Mouse (Mus musculus) ES-E14 (cell line): ENCODE data around the gene Slc4a2. TPM values are rescaled to one million over a fixed set of nuclear protein-coding genes. Genes with fewer than 3 reads are reported as not detected.

ENCODE experiments used
- DNase-seq: peaks from one replicate; pipeline ENCODE4 v3.0.0-alpha.2; 2013; ENCODE audit warnings: low read depth, low spot score
- H3K27ac ChIP-seq: 2 replicates; pipeline ENCODE4 v1.5.1; 2012; ENCODE audit warnings: low read depth, mild to moderate bottlenecking, low read length, moderate library complexity, mixed read lengths; ENCODE audit not compliant: poor library complexity, insufficient read depth, severe bottlenecking
- H3K36me3 ChIP-seq: 2 replicates; pipeline ENCODE4 v1.6.1; 2012; ENCODE audit warnings: mild to moderate bottlenecking, low read length, moderate library complexity, mixed read lengths; ENCODE audit not compliant: control insufficient read depth, poor library complexity, insufficient read depth, severe bottlenecking
- H3K4me1 ChIP-seq, 2 experiments: fragments of 150-350 bp in 1 of 2; sonication (generic) in 1 of 2; 2 replicates each; pipeline ENCODE4 v1.6.1; 2012; ENCODE audit warnings: low read length in 2 of 2, mild to moderate bottlenecking in 1 of 2, mixed read lengths in 1 of 2; ENCODE audit not compliant: control insufficient read depth in 2 of 2, insufficient read depth in 2 of 2, poor library complexity in 1 of 2
- H3K4me3 ChIP-seq, 2 experiments: fragments of 150-350 bp in 1 of 2; sonication (generic) in 1 of 2; 2 replicates each; pipeline ENCODE4 v1.5.1; 2012; ENCODE audit warnings: low read length in 2 of 2, low read depth in 1 of 2, mild to moderate bottlenecking in 1 of 2, mixed read lengths in 1 of 2; ENCODE audit not compliant: insufficient read depth in 1 of 2, poor library complexity in 1 of 2, severe bottlenecking in 1 of 2
- H3K9ac ChIP-seq: 2 replicates; pipeline ENCODE4 v1.6.1; 2012; ENCODE audit warnings: low read depth, mild to moderate bottlenecking, low read length, mixed read lengths; ENCODE audit not compliant: poor library complexity, insufficient read depth, severe bottlenecking
- H3K9me3 ChIP-seq: fragments of 150-350 bp; sonication (generic); 2 replicates; pipeline ENCODE4 v1.6.1; 2012; ENCODE audit warnings: low read depth, mild to moderate bottlenecking, low read length; ENCODE audit not compliant: control insufficient read depth, insufficient read depth
- CHD2 ChIP-seq: IDR thresholded peaks from 2 replicates; pipeline ENCODE4 v1.6.1; 2014; ENCODE audit warnings: mild to moderate bottlenecking, low read depth, low read length, inconsistent platforms
- HCFC1 ChIP-seq: IDR thresholded peaks from 2 replicates; pipeline ENCODE4 v1.6.1; 2012; ENCODE audit warnings: low read length, inconsistent platforms, borderline replicate concordance; ENCODE audit not compliant: insufficient read depth
- MAFK ChIP-seq: IDR thresholded peaks from 2 replicates; pipeline ENCODE4 v1.6.1; 2014; ENCODE audit warnings: mild to moderate bottlenecking, low read depth, low read length, inconsistent platforms; ENCODE audit not compliant: insufficient read depth
- ZC3H11A ChIP-seq: IDR thresholded peaks from 2 replicates; pipeline ENCODE4 v1.6.1; 2012; ENCODE audit warnings: low read depth, mild to moderate bottlenecking, inconsistent platforms, low read length, borderline replicate concordance
- ZNF384 ChIP-seq: IDR thresholded peaks from 2 replicates; pipeline ENCODE4 v1.6.1; 2012; ENCODE audit warnings: low read depth, low read length, inconsistent platforms
- in situ Hi-C, 2 experiments: fragments of 600-800 bp; cut with MboI; formaldehyde crosslinking; loops; one replicate each; pipeline ENCODE4 v1.15.1; 2025; ENCODE audit warnings: low sequenced_read_pairs in 2 of 2, inconsistent platforms in 1 of 2; ENCODE audit not compliant: unreplicated experiment in 2 of 2
- total RNA-seq: library from RNA; depleted of rRNA; stranded (reverse); fragments of 300-350 nt; gene quantifications from 2 replicates; pipeline ENCODE4 v1.2.3, GENCODE M21; 2012

Slc4a2 gene
- total RNA-seq, 1 experiment, result 30.4 TPM

DNA sequence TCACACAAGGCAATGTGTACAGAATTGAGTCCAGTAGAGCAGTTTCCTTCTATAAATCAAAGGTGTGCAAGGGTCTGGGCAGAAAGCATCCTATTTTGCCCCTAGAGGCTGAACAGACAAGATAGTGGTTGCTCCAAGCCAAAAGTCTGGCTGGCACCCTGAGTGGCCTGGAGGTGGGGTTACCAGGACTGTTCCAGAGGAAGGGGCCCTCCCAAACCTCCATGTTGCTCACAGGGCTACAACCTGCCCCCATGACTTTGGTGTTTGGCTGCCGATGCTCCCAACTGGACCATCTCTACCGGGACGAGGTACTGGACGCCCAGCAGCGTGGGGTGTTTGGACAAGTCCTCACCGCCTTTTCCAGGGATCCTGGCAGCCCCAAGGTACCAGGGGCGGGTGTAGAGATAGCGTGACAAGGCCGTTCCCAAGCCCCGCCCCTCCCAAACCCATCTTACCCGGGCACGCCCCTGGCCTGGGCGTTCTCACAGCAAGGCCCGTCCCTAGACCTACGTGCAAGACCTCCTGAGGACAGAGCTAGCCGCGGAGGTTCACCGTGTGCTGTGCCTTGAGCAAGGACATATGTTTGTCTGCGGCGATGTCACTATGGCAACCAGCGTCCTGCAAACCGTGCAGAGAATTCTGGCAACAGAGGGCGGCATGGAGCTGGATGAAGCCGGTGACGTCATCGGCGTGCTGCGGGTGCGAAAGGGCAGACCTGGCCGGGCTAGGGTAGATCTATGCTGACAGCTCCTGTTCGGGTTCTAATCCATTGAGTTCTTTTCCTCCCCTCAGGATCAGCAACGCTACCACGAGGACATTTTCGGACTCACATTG lies 40.4 kb upstream of the Slc4a2 start:
- in situ Hi-C loops, result no loop called here
- peak overlapping the region; percentile 51; the same call in 1 of the 2 replicates for H3K27ac ChIP-seq
- DNase-seq, result peak; percentile 95
- TF ChIP-seq CHD2 (no peak), MAFK (no peak), ZNF384 (no peak), ZC3H11A (no peak), HCFC1 (peak; percentile 69; the same call in 1 of the 2 replicates)
- H3K36me3 ChIP-seq, result no peaks in the 10 kb centered on the region
- H3K4me1 ChIP-seq, result peaks cover 2 to 13% of the 10 kb centered on the region in 2 experiments; a peak in 1 of 4 replicates
- H3K9me3 ChIP-seq, result no peaks in the 10 kb centered on the region
- peak overlapping the region; percentile 45 to 52 for H3K4me3 ChIP-seq
- H3K9ac ChIP-seq, result peak overlapping the region; percentile 67

DNA sequence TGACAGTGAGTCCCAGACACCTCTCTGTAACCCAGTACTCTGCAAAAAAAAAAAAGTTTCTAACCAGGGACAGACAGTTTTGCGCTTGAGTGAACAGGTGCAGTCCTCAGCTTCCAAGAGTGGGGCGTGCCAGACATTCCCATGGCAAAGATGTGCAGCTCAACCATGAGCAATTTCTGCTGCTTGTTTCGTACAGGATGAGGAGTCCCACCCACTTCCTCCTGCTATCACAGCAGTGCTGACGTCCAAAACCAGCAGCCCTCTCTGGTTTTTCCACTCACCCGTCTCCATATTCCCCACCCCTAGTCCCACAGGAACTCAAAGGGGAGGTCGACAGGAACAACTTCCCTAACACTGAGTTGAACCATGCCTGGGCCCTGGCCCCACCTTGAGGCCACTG lies 39.2 kb upstream of the Slc4a2 start:
- no peaks in the 10 kb centered on the region for H3K36me3 ChIP-seq
- H3K4me1 ChIP-seq, result peaks cover 2 to 14% of the 10 kb centered on the region in 2 experiments; a peak in 1 of 4 replicates

DNA sequence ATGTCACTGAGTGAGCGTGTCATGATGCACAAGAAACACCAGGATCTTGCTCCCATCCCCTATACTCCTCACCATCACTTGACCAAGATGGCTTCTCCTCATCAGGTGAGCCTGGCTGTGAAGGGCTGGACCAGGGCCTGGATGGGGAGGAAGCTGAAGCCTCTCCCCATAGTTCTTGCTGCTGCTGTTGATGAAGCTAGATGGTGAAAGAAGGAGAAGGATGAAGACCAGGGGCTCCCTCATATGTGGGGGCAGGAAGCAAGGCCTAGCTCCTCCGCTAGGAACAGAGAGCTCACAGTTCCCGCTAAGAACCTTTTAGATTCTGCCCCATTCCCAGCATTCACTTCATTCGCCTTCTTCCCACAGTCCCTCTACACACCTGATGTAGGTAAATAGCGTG lies 38.3 kb upstream of the Slc4a2 start:
- DNase-seq, result no peak

More for the DNA sequence above, 39.2 kb upstream of the Slc4a2 start:
- DNase-seq, result no peak
- Histone ChIP-seq H3K4me3 (no peak overlapping the region; a peak in 1 of 4 replicates), H3K9me3 (no peaks in the 10 kb centered on the region), H3K27ac (no peak overlapping the region), H3K9ac (no peak overlapping the region)
- in situ Hi-C loops, result no loop called here
- TF ChIP-seq MAFK, result no peak
- no peak for TF ChIP-seq ZC3H11A
- TF ChIP-seq HCFC1, result no peak
- no peak for TF ChIP-seq ZNF384
- no peak for TF ChIP-seq CHD2

DNA sequence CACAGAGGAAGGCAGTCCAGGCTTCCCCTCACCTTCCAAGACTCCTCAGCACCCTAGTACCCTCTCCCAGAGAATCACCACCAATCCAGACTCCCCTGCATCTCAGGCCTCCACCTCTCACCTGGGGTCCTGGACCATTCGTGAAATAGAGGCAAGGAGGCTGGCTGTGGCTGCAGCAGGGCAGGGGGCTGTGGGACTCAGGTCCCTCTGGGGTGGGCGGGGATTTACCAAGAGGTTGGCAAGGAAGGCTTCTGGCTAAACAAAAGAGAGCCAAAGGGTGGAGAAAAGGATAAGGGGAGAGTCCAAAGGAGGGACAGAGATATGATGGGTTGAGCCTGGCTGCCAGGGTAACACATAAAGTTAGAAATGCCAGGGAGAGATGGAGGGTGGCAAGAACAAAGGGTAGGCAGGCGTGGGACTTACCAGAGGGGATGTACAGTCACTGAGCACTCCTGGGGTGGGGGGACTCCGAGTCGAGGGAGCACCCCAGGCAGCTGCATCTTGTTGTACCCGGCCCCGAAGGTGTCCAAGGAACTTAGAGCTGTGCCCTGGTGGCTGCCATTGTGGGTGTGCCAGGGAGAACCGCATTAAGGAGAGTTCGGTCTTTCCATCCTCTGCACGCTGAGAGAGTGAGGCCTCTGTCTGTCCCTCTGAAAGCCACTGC lies 37.6 kb upstream of the Slc4a2 start:
- in situ Hi-C loops, result no loop called here
- Histone ChIP-seq H3K36me3 (no peaks in the 10 kb centered on the region), H3K4me1 (peaks cover 2 to 10% of the 10 kb centered on the region in 2 experiments; a peak in 1 of 4 replicates), H3K9ac (no peak overlapping the region), H3K4me3 (no peak overlapping the region), H3K27ac (no peak overlapping the region), H3K9me3 (no peaks in the 10 kb centered on the region)
- no peak for TF ChIP-seq MAFK
- no peak for TF ChIP-seq CHD2
- TF ChIP-seq ZC3H11A, result no peak
- no peak for TF ChIP-seq HCFC1
- no peak for TF ChIP-seq ZNF384
- no peak for DNase-seq

More for the DNA sequence above, 38.3 kb upstream of the Slc4a2 start:
- TF ChIP-seq ZC3H11A, result no peak
- Histone ChIP-seq H3K4me3 (no peak overlapping the region), H3K36me3 (no peaks in the 10 kb centered on the region), H3K4me1 (peaks cover 2 to 10% of the 10 kb centered on the region in 2 experiments; a peak in 1 of 4 replicates), H3K9ac (no peak overlapping the region), H3K9me3 (no peaks in the 10 kb centered on the region), H3K27ac (no peak overlapping the region)
- in situ Hi-C loops, result no loop called here
